Mouse (Mus musculus): Measurements from ENCODE around the gene Fnbp1. TPM values are rescaled to one million over a fixed set of nuclear protein-coding genes. Genes with fewer than 3 reads are reported as not detected.
A peak's percentile ranks its signal among the peaks of the same experiment; 100 is the strongest.

Gene Fnbp1
- total RNA-seq, 4 experiments from 2014 or later, result 4.1 to 10.0 (median 7.6) TPM

GRCm38 (mm10) chr2:31036811-31037210, 105.0 kb downstream of the Fnbp1 start:
- DNase-seq (ENCODE audit: low spot score in 2 of 2), result no peak

GRCm38 (mm10) chr2:31031972-31032371, 109.8 kb downstream of the Fnbp1 start:
- no peak for DNase-seq (ENCODE audit: low spot score in 2 of 2)

- no peak for DNase-seq (ENCODE audit: low spot score in 2 of 2)
Measured at GRCm38 (mm10) chr2:31026642-31027041, 115.2 kb downstream of the Fnbp1 start.

GRCm38 (mm10) chr2:31025458-31025857, 116.3 kb downstream of the Fnbp1 start:
- no peak for DNase-seq (ENCODE audit: low spot score in 2 of 2)

- DNase-seq (ENCODE audit: low spot score in 2 of 2), result peak in 1 of 2 experiments; percentile 30
Measured at GRCm38 (mm10) chr2:31024618-31025370, 117.0 kb downstream of the Fnbp1 start.

- no peak for DNase-seq (ENCODE audit: low spot score in 2 of 2)
Measured at GRCm38 (mm10) chr2:31023940-31024339, 117.9 kb downstream of the Fnbp1 start.

GRCm38 (mm10) chr2:31020202-31020601, 121.6 kb downstream of the Fnbp1 start:
- no peak for DNase-seq (ENCODE audit: low spot score in 2 of 2)

- no peak for DNase-seq (ENCODE audit: low spot score in 2 of 2)
Measured at GRCm38 (mm10) chr2:31019011-31019410, 122.8 kb downstream of the Fnbp1 start.

GRCm38 (mm10) chr2:31018519-31018918, 123.3 kb downstream of the Fnbp1 start:
- DNase-seq (ENCODE audit: low spot score in 2 of 2), result no peak

- no peak for DNase-seq (ENCODE audit: low spot score in 2 of 2)
Measured at GRCm38 (mm10) chr2:31017625-31018317, 124.0 kb downstream of the Fnbp1 start.

- no peak for DNase-seq (ENCODE audit: low spot score in 2 of 2)
Measured at GRCm38 (mm10) chr2:31013371-31014120, 128.3 kb downstream of the Fnbp1 start.

- DNase-seq (ENCODE audit: low spot score in 2 of 2), result no peak
Measured at GRCm38 (mm10) chr2:31007208-31007607, 134.6 kb downstream of the Fnbp1 start.

GRCm38 (mm10) chr2:31006434-31006833, 135.4 kb downstream of the Fnbp1 start:
- no peak for DNase-seq (ENCODE audit: low spot score in 2 of 2)

GRCm38 (mm10) chr2:31005453-31005852, 136.4 kb downstream of the Fnbp1 start:
- DNase-seq (ENCODE audit: low spot score in 2 of 2), result no peak

- DNase-seq (ENCODE audit: low spot score in 2 of 2), result no peak
Measured at GRCm38 (mm10) chr2:31002857-31003256, 139.0 kb downstream of the Fnbp1 start.

- no peak for DNase-seq (ENCODE audit: low spot score in 2 of 2)
Measured at GRCm38 (mm10) chr2:30998443-30999260, 143.2 kb downstream of the Fnbp1 start.

GRCm38 (mm10) chr2:30995432-30995996, 146.3 kb downstream of the Fnbp1 start:
- DNase-seq (ENCODE audit: low spot score in 2 of 2), result no peak

GRCm38 (mm10) chr2:30994853-30995252, 147.0 kb downstream of the Fnbp1 start:
- DNase-seq (ENCODE audit: low spot score in 2 of 2), result no peak

- DNase-seq (ENCODE audit: low spot score in 2 of 2), result no peak
Measured at GRCm38 (mm10) chr2:30990221-30990620, 151.6 kb downstream of the Fnbp1 start.

- peak; percentile 18 to 44 for DNase-seq (ENCODE audit: low spot score in 2 of 2)
Measured at GRCm38 (mm10) chr2:30985111-30986020, 156.4 kb downstream of the Fnbp1 start.
